Mouse (Mus musculus) embryonic facial prominence, embryonic 12.5 days (tissue): Measurements from ENCODE around the gene Hlcs. TPM values are rescaled to one million over a fixed set of nuclear protein-coding genes. Genes with fewer than 3 reads are reported as not detected.
A peak's percentile ranks its signal among the peaks of the same experiment; 100 is the strongest.

Source experiments
- ATAC-seq: fragments of 200-750 bp; cut with Nextera tagmentation; 2 replicates; pipeline ENCODE4 v1.8.0; 2017; ENCODE audit not compliant: insufficient number of reproducible peaks, insufficient read depth, low FRiP score, low TSS enrichment
- H3K27ac ChIP-seq: fragments of 300-500 bp; sonication (generic); 2 replicates; pipeline ENCODE4 v1.5.1; 2016; ENCODE audit warnings: mild to moderate bottlenecking
- H3K27me3 ChIP-seq: fragments of 300-500 bp; sonication (generic); 2 replicates; pipeline ENCODE4 v1.6.1; 2016; ENCODE audit warnings: mild to moderate bottlenecking, moderate library complexity
- H3K36me3 ChIP-seq: fragments of 300-500 bp; sonication (generic); 2 replicates; pipeline ENCODE4 v1.6.1; 2016; ENCODE audit warnings: mild to moderate bottlenecking
- H3K4me1 ChIP-seq: fragments of 300-500 bp; sonication (generic); 2 replicates; pipeline ENCODE4 v1.6.1; 2016
- H3K4me2 ChIP-seq: fragments of 300-500 bp; sonication (generic); replicated peaks from 2 replicates; pipeline ENCODE4 v1.6.1; 2016; ENCODE audit warnings: mild to moderate bottlenecking, moderate library complexity
- H3K4me3 ChIP-seq: fragments of 300-500 bp; sonication (generic); 2 replicates; pipeline ENCODE4 v1.5.1; 2016; ENCODE audit warnings: mild to moderate bottlenecking
- H3K9ac ChIP-seq: fragments of 300-500 bp; sonication (generic); 2 replicates; pipeline ENCODE4 v1.6.1; 2016; ENCODE audit warnings: mild to moderate bottlenecking, moderate library complexity
- H3K9me3 ChIP-seq: fragments of 300-500 bp; sonication (generic); 2 replicates; pipeline ENCODE4 v1.6.1; 2016; ENCODE audit warnings: mild to moderate bottlenecking, moderate library complexity
- WGBS: fragments of 180-500 bp; shearing (Covaris S2); methylation state at CpG from one replicate; pipeline ENCODE4 v1.1.7; 2016; 5-methylcytosine and 5-hydroxymethylcytosine counted together
- polyA plus RNA-seq: library from polyadenylated mRNA; unstranded; fragments of >200 nt; fragmentation: Nextera tagmentation; extraction: Ambion mirVana; gene quantifications from 2 replicates; pipeline ENCODE4 v1.2.1, GENCODE M21; 2016

The Hlcs gene
- polyA plus RNA-seq, 1 experiment from 2014 or later, result 12.1 TPM

GRCm38 (mm10) chr16:94326008-94326407 lies 12.6 kb upstream of the Hlcs start:
- WGBS, result 81% methylated on average over 3 of the region's 3 CpGs
- H3K9ac ChIP-seq, result no peak overlapping the region
- H3K4me3 ChIP-seq, result no peak overlapping the region
- no peaks in the 10 kb centered on the region for H3K36me3 ChIP-seq
- peaks cover 41% of the 10 kb centered on the region for H3K27me3 ChIP-seq
- no peaks in the 10 kb centered on the region for H3K9me3 ChIP-seq
- no peak for ATAC-seq
- peaks cover 20% of the 10 kb centered on the region; the same call in 1 of the 2 replicates for H3K4me1 ChIP-seq
- no peak overlapping the region for H3K4me2 ChIP-seq
- no peak overlapping the region for H3K27ac ChIP-seq

DNA sequence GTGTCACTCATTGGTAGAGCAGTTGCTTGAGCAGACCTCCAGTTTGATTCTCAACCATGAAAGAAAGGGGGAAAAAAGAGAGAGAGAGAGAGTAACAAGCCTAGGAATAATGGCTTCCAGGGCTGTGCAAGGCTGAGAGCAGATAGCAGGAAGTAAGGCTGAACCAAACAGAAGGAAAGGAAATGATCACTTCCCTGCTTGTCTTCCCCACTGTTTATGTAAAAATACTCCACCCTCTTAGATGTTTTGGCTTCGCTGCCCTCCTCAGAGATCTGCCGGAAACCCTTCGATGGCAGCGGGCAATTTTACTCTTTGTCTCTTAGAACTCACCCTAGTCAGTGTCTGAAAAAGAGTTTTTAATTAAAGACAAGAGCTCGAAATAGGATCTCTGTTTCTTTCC lies 10.3 kb upstream of the Hlcs start:
- Histone ChIP-seq H3K27ac (no peak overlapping the region), H3K4me1 (0 out of 2 replicates have a peak, but pooled peaks cover 9% of the 10 kb centered on the region), H3K9ac (no peak overlapping the region), H3K4me2 (no peak overlapping the region), H3K9me3 (no peaks in the 10 kb centered on the region), H3K36me3 (no peaks in the 10 kb centered on the region), H3K27me3 (peaks cover 23% of the 10 kb centered on the region), H3K4me3 (no peak overlapping the region)
- no peak for ATAC-seq
- WGBS, result 63% methylated on average over 5 of the region's 5 CpGs

DNA sequence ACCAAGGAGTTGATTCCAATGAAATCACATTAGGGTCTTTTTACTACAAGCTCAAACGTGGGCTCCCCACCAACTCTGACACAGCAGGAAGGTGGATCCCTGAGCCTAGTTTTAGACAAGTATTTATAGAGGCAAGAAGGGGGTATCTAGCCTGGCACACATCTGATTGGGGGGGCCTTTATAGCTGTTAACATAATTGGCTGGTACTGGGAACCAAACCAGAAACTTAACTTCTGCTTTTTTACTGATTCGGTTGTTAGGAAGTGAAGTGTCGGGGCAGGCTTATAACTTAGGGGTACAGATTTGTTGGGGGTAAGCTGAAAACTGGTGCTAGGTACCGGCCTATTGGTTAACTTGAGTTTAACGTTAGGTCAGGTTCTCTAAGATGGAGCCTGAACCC lies 6.9 kb upstream of the Hlcs start:
- Histone ChIP-seq H3K4me3 (no peak overlapping the region), H3K4me2 (no peak overlapping the region), H3K9ac (no peak overlapping the region), H3K36me3 (no peaks in the 10 kb centered on the region), H3K4me1 (no peaks in the 10 kb centered on the region), H3K9me3 (no peaks in the 10 kb centered on the region), H3K27me3 (0 out of 2 replicates have a peak, but pooled peaks cover 3% of the 10 kb centered on the region), H3K27ac (no peak overlapping the region)
- WGBS, result 82% methylated on average over 5 of the region's 5 CpGs
- ATAC-seq, result no peak

- no peak overlapping the region for H3K4me3 ChIP-seq
- no peak overlapping the region for H3K27ac ChIP-seq
- H3K36me3 ChIP-seq, result no peaks in the 10 kb centered on the region
- peaks cover 8% of the 10 kb centered on the region for H3K4me1 ChIP-seq
- H3K9ac ChIP-seq, result no peak overlapping the region
- no peak for ATAC-seq
- WGBS, result 78% methylated on average over 5 of the region's 5 CpGs
- H3K9me3 ChIP-seq, result no peaks in the 10 kb centered on the region
- no peak overlapping the region for H3K4me2 ChIP-seq
- H3K27me3 ChIP-seq, result no peaks in the 10 kb centered on the region
These were observed 4.4 kb upstream of the Hlcs start for GRCm38 (mm10) chr16:94317752-94318151.

- H3K4me2 ChIP-seq, result no peak overlapping the region
- no peaks in the 10 kb centered on the region for H3K27me3 ChIP-seq
- 35% methylated on average over 1 of the region's 1 CpGs for WGBS
- H3K4me3 ChIP-seq, result no peak overlapping the region
- H3K36me3 ChIP-seq, result no peaks in the 10 kb centered on the region
- peaks cover 14% of the 10 kb centered on the region for H3K4me1 ChIP-seq
- no peak for ATAC-seq
- no peak overlapping the region for H3K9ac ChIP-seq
- H3K9me3 ChIP-seq, result no peaks in the 10 kb centered on the region
- no peak overlapping the region for H3K27ac ChIP-seq
These were observed 1.8 kb upstream of the Hlcs start for GRCm38 (mm10) chr16:94315215-94315614.

DNA sequence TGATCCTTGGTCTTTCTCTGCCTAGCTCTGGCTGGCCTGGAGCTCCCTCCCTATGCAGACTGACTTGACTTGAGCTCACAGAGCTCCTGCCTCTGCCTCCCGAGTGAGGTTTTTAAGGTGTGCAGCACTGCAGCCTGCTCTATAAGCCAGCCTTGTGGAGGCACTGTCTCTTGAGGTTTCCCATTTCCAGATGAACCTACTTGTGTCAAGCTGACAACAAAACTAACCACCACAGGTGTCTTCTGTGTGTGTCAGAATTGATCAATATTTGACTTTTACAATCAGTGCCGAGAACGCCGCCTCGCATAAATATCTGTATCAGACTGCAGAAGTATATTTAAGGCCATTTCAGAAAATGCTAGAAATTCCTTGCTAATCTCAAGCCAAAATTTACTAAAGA lies 1.3 kb upstream of the Hlcs start:
- H3K27me3 ChIP-seq, result no peaks in the 10 kb centered on the region
- H3K4me3 ChIP-seq, result no peak overlapping the region
- 93% methylated on average over 5 of the region's 5 CpGs for WGBS
- H3K36me3 ChIP-seq, result no peaks in the 10 kb centered on the region
- no peak overlapping the region for H3K9ac ChIP-seq
- H3K4me2 ChIP-seq, result no peak overlapping the region
- H3K27ac ChIP-seq, result no peak overlapping the region
- H3K4me1 ChIP-seq, result peaks cover 14% of the 10 kb centered on the region
- ATAC-seq, result no peak
- H3K9me3 ChIP-seq, result no peaks in the 10 kb centered on the region

- Histone ChIP-seq H3K4me2 (peak overlapping the region; percentile 83), H3K4me1 (peaks cover 23% of the 10 kb centered on the region), H3K9ac (peak overlapping the region; percentile 69), H3K36me3 (no peaks in the 10 kb centered on the region), H3K27me3 (no peaks in the 10 kb centered on the region), H3K4me3 (peak overlapping the region; percentile 68), H3K27ac (peak overlapping the region; percentile 99), H3K9me3 (no peaks in the 10 kb centered on the region)
- 0% methylated on average over 20 of the region's 20 CpGs for WGBS
- peak; percentile 87 for ATAC-seq
These were observed 625 bp downstream of the Hlcs start for GRCm38 (mm10) chr16:94312663-94313228.

DNA sequence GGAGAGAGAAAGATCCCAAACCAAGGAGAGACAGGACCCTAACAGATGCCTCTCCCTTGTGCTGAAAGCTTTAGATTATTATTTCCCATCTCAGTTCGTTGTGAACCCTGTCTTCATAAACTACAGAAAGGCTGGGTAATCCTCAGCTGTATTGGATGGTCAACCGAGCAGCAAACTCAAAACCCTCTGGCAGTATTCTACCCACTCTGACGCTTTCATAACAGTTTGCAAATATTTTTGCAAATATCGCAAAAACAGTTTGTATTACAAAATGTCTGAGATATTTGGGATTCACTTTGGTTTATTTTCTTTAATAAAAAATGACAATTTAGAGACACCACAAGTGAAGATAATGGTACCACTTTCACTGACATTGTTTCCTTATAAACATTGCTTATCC lies 1.4 kb downstream of the Hlcs start:
- no peaks in the 10 kb centered on the region for H3K9me3 ChIP-seq
- no peak overlapping the region for H3K4me3 ChIP-seq
- 71% methylated on average over 4 of the region's 4 CpGs for WGBS
- H3K36me3 ChIP-seq, result no peaks in the 10 kb centered on the region
- peaks cover 31% of the 10 kb centered on the region for H3K4me1 ChIP-seq
- no peaks in the 10 kb centered on the region for H3K27me3 ChIP-seq
- H3K4me2 ChIP-seq, result peak overlapping the region; percentile 83
- no peak overlapping the region for H3K9ac ChIP-seq
- H3K27ac ChIP-seq, result no peak overlapping the region
- no peak for ATAC-seq

DNA sequence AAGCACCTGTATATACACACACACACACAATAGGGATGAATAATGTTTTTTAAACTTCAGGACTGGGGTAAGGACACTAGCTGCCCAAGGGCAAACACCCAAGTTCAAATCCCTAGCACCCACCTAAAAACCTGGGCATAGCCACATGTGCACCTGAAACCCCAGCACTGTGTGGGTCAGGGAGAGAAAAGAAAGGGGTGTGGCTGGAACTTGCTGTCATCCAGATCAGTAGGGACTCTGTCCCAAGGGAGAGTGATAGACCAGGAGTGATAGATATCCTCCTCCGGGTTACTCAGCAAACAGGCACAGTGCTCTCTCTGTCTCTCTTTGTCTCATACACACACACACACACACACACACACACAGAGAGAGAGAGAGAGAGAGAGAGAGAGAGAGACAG lies 2.0 kb downstream of the Hlcs start:
- H3K27ac ChIP-seq, result 0 out of 2 replicates have a peak overlapping the region, but pooled peaks have one; percentile 6
- H3K4me3 ChIP-seq, result no peak overlapping the region
- no peaks in the 10 kb centered on the region for H3K9me3 ChIP-seq
- 65% methylated on average over 1 of the region's 1 CpGs for WGBS
- no peaks in the 10 kb centered on the region for H3K27me3 ChIP-seq
- no peak for ATAC-seq
- H3K4me2 ChIP-seq, result peak overlapping the region; percentile 83; the same call in 1 of the 2 replicates
- H3K9ac ChIP-seq, result no peak overlapping the region
- no peaks in the 10 kb centered on the region for H3K36me3 ChIP-seq
- peaks cover 33% of the 10 kb centered on the region for H3K4me1 ChIP-seq

DNA sequence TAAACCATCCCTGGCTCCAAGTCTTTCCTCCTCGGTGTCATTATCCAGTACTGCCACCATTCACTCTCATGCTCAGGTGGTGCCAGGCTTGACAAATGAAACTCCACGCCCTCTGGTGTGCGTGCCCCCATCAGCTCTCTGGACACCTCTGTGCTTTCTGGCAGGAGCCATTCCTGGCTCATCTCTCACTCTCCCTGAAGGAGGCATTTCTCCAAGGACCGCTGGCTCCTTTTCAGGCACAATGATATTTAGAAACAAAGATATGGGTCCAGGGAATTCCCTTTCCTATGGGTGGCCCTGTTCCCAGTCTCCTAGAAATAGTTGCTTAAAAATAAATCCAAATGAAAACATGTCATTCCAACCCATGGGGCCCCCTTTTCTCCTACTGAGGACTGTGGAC lies 4.3 kb downstream of the Hlcs start:
- Histone ChIP-seq H3K9ac (no peak overlapping the region), H3K27me3 (no peaks in the 10 kb centered on the region), H3K9me3 (no peaks in the 10 kb centered on the region), H3K36me3 (no peaks in the 10 kb centered on the region), H3K27ac (no peak overlapping the region), H3K4me3 (no peak overlapping the region), H3K4me1 (peaks cover 30% of the 10 kb centered on the region), H3K4me2 (no peak overlapping the region)
- WGBS, result 91% methylated on average over 4 of the region's 4 CpGs
- ATAC-seq, result no peak

DNA sequence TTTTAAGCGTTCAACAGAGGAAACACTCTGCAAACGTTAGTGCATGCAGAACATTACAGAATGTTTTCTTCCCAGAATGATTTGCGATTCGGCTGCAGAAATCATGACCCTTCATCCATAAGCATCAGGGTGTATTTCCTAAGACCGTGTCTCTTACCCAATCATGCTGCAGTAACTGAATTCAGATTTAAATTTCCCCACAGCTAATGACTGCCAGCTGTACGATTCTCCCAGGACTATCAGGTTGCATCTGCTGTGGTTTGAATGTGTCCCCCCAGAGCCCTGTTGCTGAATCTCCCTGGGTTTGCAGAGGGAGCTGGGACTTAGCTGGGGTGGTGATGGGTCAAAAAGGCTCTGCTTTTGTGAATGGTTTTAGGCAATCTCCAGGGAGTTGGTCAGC lies 5.4 kb downstream of the Hlcs start:
- no peak overlapping the region for H3K9ac ChIP-seq
- H3K4me3 ChIP-seq, result no peak overlapping the region
- H3K9me3 ChIP-seq, result no peaks in the 10 kb centered on the region
- H3K27ac ChIP-seq, result 0 out of 2 replicates have a peak overlapping the region, but pooled peaks have one; percentile 81
- WGBS, result 21% methylated on average over 6 of the region's 6 CpGs
- H3K4me1 ChIP-seq, result peaks cover 31% of the 10 kb centered on the region
- no peaks in the 10 kb centered on the region for H3K36me3 ChIP-seq
- ATAC-seq, result no peak
- H3K27me3 ChIP-seq, result 0 out of 2 replicates have a peak, but pooled peaks cover 7% of the 10 kb centered on the region
- peak overlapping the region; percentile 32 for H3K4me2 ChIP-seq

- Histone ChIP-seq H3K9me3 (no peaks in the 10 kb centered on the region), H3K27ac (peak overlapping the region; percentile 81; the same call in 1 of the 2 replicates), H3K9ac (no peak overlapping the region), H3K4me2 (peak overlapping the region; percentile 32), H3K4me3 (no peak overlapping the region), H3K27me3 (0 out of 2 replicates have a peak, but pooled peaks cover 7% of the 10 kb centered on the region), H3K36me3 (no peaks in the 10 kb centered on the region), H3K4me1 (peaks cover 35% of the 10 kb centered on the region)
- WGBS, result 38% methylated on average over 6 of the region's 6 CpGs
- no peak for ATAC-seq
These were observed 5.8 kb downstream of the Hlcs start for GRCm38 (mm10) chr16:94307526-94307925.
